Mouse (Mus musculus): ENCODE data around the gene Calhm1. TPM values are rescaled to one million over a fixed set of nuclear protein-coding genes. Genes with fewer than 3 reads are reported as not detected.

The Calhm1 gene
- polyA plus RNA-seq, 1 experiment from 2014 or later = not detected

GRCm38 (mm10) chr19:47178431-47179271 is 34.6 kb upstream of the Calhm1 start, which contains the start of gene Neurl1a:
Gene Neurl1a, plus strand, starts transcription at chr19:47178820.
- WGBS (ENCODE audit: insufficient replicate concordance) = under 1% methylated on average over 58 of the region's 98 CpGs
- ATAC-seq (ENCODE audit: low read depth) = no peak

GRCm38 (mm10) chr19:47178001-47178400 is 33.9 kb upstream of the Calhm1 start:
- Histone ChIP-seq H3K4me2 (ENCODE audit: low read depth, low read length) (peak overlapping the region; percentile 79; the same call in 1 of the 2 replicates), H3K9ac (ENCODE audit: low read depth, low read length) (no peak overlapping the region), H3K36me3 (ENCODE audit: control insufficient read depth, insufficient read depth) (no peaks in the 10 kb centered on the region), H3K4me1 (ENCODE audit: control insufficient read depth, low read depth, low read length) (no peaks in the 10 kb centered on the region; the same call in 1 of the 2 replicates), H3K27ac (ENCODE audit: low read length) (no peak overlapping the region), H3K27me3 (ENCODE audit: control insufficient read depth, insufficient read depth, low read depth, low read length) (peaks cover 40% of the 10 kb centered on the region), H3K9me3 (replicated peaks; ENCODE audit: control insufficient read depth, low read length) (no peaks in the 10 kb centered on the region), H3K4me3 (ENCODE audit: low read depth, low read length) (peak overlapping the region; percentile 56; the same call in 1 of the 2 replicates)
- 17% methylated on average over 10 of the region's 10 CpGs for WGBS (ENCODE audit: insufficient replicate concordance)
- ATAC-seq (ENCODE audit: low read depth) = no peak

More at GRCm38 (mm10) chr19:47178431-47179271, 34.6 kb upstream of the Calhm1 start, which contains the start of gene Neurl1a:
- H3K4me2 ChIP-seq (ENCODE audit: low read depth, low read length) = peak within 1 kb of the TSS; percentile 79
- H3K27ac ChIP-seq (ENCODE audit: low read length) = no peak within 1 kb of the TSS
- no peaks in the 10 kb centered on the region for H3K9me3 ChIP-seq (replicated peaks; ENCODE audit: control insufficient read depth, low read length)
- H3K27me3 ChIP-seq (ENCODE audit: control insufficient read depth, insufficient read depth, low read depth, low read length) = peaks cover 40% of the 10 kb centered on the region
- H3K9ac ChIP-seq (ENCODE audit: low read depth, low read length) = no peak within 1 kb of the TSS
- H3K36me3 ChIP-seq (ENCODE audit: control insufficient read depth, insufficient read depth) = no peaks in the 10 kb centered on the region
- H3K4me1 ChIP-seq (ENCODE audit: control insufficient read depth, low read depth, low read length) = no peaks in the 10 kb centered on the region; the same call in 1 of the 2 replicates
- peak within 1 kb of the TSS; percentile 56 for H3K4me3 ChIP-seq (ENCODE audit: low read depth, low read length)

- Histone ChIP-seq H3K9ac (ENCODE audit: low read depth, low read length) (no peak overlapping the region), H3K4me3 (ENCODE audit: low read depth, low read length) (no peak overlapping the region), H3K27ac (ENCODE audit: low read length) (no peak overlapping the region), H3K4me1 (ENCODE audit: control insufficient read depth, low read depth, low read length) (no peaks in the 10 kb centered on the region; the same call in 1 of the 2 replicates), H3K9me3 (replicated peaks; ENCODE audit: control insufficient read depth, low read length) (no peaks in the 10 kb centered on the region), H3K36me3 (ENCODE audit: control insufficient read depth, insufficient read depth) (no peaks in the 10 kb centered on the region), H3K27me3 (ENCODE audit: control insufficient read depth, insufficient read depth, low read depth, low read length) (peaks cover 40% of the 10 kb centered on the region), H3K4me2 (ENCODE audit: low read depth, low read length) (no peak overlapping the region)
- ATAC-seq (ENCODE audit: low read depth) = no peak
- WGBS (ENCODE audit: insufficient replicate concordance) = 55% methylated on average over 2 of the region's 2 CpGs
Measured at GRCm38 (mm10) chr19:47176916-47177505, 33.0 kb upstream of the Calhm1 start.

DNA sequence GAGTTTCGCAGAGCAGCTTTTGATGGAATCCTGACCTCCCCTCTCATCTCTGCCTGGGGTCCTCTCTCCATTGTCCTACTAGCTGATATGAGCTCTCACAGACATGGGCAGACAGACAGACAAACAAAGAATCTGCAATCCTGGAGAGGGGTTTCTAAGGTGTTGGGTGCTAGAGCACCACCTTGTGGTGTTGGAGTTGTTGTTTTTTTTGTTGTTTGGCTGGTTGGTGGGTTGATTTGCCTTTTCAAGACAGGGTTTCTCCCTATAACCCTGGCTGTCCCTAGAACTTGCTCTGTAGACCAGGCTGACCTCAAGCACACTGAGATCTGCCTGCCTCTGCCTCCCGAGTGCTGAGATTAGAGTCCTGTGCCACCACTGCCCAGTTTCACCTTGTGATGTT is 31.4 kb upstream of the Calhm1 start:
- Histone ChIP-seq H3K9me3 (replicated peaks; ENCODE audit: control insufficient read depth, low read length) (no peaks in the 10 kb centered on the region), H3K9ac (ENCODE audit: low read depth, low read length) (no peak overlapping the region), H3K4me1 (ENCODE audit: control insufficient read depth, low read depth, low read length) (no peaks in the 10 kb centered on the region; the same call in 1 of the 2 replicates), H3K36me3 (ENCODE audit: control insufficient read depth, insufficient read depth) (no peaks in the 10 kb centered on the region), H3K4me2 (ENCODE audit: low read depth, low read length) (no peak overlapping the region), H3K27ac (ENCODE audit: low read length) (no peak overlapping the region), H3K4me3 (ENCODE audit: low read depth, low read length) (no peak overlapping the region), H3K27me3 (ENCODE audit: control insufficient read depth, insufficient read depth, low read depth, low read length) (peaks cover 34% of the 10 kb centered on the region)
- WGBS (ENCODE audit: insufficient replicate concordance) = 42% methylated on average over 2 of the region's 2 CpGs
- ATAC-seq (ENCODE audit: low read depth) = no peak

GRCm38 (mm10) chr19:47174515-47174914 is 30.5 kb upstream of the Calhm1 start:
- H3K27me3 ChIP-seq (ENCODE audit: control insufficient read depth, insufficient read depth, low read depth, low read length) = peaks cover 24% of the 10 kb centered on the region
- H3K4me1 ChIP-seq (ENCODE audit: control insufficient read depth, low read depth, low read length) = no peaks in the 10 kb centered on the region; the same call in 1 of the 2 replicates
- 40% methylated on average over 3 of the region's 3 CpGs for WGBS (ENCODE audit: insufficient replicate concordance)

DNA sequence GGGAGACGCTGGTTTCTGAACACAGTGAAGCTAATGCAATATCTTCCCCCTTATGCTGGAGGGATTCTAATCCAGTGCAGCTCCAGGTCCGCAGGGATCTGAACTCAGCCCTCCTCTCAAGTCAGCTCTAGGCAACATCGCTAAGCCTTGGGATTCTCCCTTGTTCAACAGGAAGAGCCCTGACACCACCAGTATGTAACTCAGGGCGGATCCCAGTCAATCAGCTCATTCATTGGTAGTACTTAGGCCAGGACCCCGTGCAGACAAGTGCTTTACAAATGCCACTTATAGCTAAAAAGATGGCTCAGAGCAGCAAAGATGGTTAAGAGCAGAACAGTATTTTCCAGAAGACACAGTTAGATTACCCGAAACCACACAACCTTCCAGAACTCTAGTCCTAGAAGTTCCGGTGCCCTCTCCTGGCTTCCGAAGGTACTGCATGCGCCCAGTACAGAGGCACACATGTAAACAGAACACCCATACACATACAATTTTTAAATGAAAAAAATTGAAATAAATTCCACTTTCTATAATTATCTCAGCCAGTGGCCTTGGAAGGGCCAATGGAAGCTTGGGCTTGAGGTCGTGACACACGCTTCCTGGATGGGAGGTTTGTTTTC is 24.8 kb upstream of the Calhm1 start:
- H3K4me1 ChIP-seq (ENCODE audit: control insufficient read depth, low read depth, low read length) = no peaks in the 10 kb centered on the region
- peak; percentile 21; the same call in 1 of the 2 replicates for ATAC-seq (ENCODE audit: low read depth)
- no peaks in the 10 kb centered on the region for H3K27me3 ChIP-seq (ENCODE audit: control insufficient read depth, insufficient read depth, low read depth, low read length)
- H3K4me3 ChIP-seq (ENCODE audit: low read depth, low read length) = peak overlapping the region; percentile 22
- whole genome bisulfite sequencing (ENCODE audit: insufficient replicate concordance) = 17% methylated on average over 11 of the region's 11 CpGs
- no peaks in the 10 kb centered on the region for H3K9me3 ChIP-seq (replicated peaks; ENCODE audit: control insufficient read depth, low read length)
- no peak overlapping the region for H3K9ac ChIP-seq (ENCODE audit: low read depth, low read length)
- no peaks in the 10 kb centered on the region for H3K36me3 ChIP-seq (ENCODE audit: control insufficient read depth, insufficient read depth)
- no peak overlapping the region for H3K27ac ChIP-seq (ENCODE audit: low read length)
- peak overlapping the region; percentile 29 for H3K4me2 ChIP-seq (ENCODE audit: low read depth, low read length)

More at GRCm38 (mm10) chr19:47174515-47174914, 30.5 kb upstream of the Calhm1 start:
- Histone ChIP-seq H3K9me3 (replicated peaks; ENCODE audit: control insufficient read depth, low read length) (no peaks in the 10 kb centered on the region), H3K4me2 (ENCODE audit: low read depth, low read length) (no peak overlapping the region), H3K9ac (ENCODE audit: low read depth, low read length) (no peak overlapping the region), H3K4me3 (ENCODE audit: low read depth, low read length) (no peak overlapping the region), H3K36me3 (ENCODE audit: control insufficient read depth, insufficient read depth) (no peaks in the 10 kb centered on the region), H3K27ac (ENCODE audit: low read length) (no peak overlapping the region)
- no peak for ATAC-seq (ENCODE audit: low read depth)

- Histone ChIP-seq H3K4me3 (ENCODE audit: low read depth, low read length) (peak overlapping the region; percentile 22), H3K9me3 (replicated peaks; ENCODE audit: control insufficient read depth, low read length) (no peaks in the 10 kb centered on the region), H3K4me2 (ENCODE audit: low read depth, low read length) (peak overlapping the region; percentile 29), H3K4me1 (ENCODE audit: control insufficient read depth, low read depth, low read length) (no peaks in the 10 kb centered on the region), H3K9ac (ENCODE audit: low read depth, low read length) (no peak overlapping the region), H3K36me3 (ENCODE audit: control insufficient read depth, insufficient read depth) (no peaks in the 10 kb centered on the region), H3K27me3 (ENCODE audit: control insufficient read depth, insufficient read depth, low read depth, low read length) (no peaks in the 10 kb centered on the region), H3K27ac (ENCODE audit: low read length) (no peak overlapping the region)
- no peak for ATAC-seq (ENCODE audit: low read depth)
- 7% methylated on average over 13 of the region's 13 CpGs for WGBS (ENCODE audit: insufficient replicate concordance)
Measured at GRCm38 (mm10) chr19:47168223-47168622, 24.2 kb upstream of the Calhm1 start.

DNA sequence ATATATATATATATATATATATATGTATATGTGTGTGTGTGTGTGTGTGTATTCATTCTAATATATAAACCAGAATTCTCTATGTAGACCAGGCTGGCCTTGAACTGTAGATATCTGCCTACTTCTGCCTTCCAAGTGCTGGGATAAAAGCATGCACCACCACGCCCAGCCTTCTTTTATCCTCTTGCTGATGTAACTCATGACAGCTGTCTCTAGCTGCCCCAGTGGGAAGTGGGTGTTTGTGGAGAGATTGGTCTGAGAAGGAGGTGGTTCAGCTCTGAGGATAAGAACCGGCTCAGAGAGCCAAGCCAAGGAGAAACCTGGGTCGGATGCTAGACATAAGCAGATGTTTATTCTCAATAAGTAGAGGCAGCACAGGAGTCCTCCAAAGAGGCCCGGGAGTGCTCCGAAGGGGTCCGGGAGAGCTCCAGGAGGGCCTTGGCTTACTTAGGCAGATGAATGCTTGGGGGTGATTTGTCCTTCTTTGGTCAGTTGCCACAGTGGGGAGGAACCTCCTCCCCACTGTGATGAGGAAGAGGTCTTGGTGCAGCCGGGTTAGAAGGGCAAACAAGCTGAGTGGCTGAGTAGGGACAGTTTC is 23.7 kb upstream of the Calhm1 start:
- Histone ChIP-seq H3K4me1 (ENCODE audit: control insufficient read depth, low read depth, low read length) (no peaks in the 10 kb centered on the region), H3K4me2 (ENCODE audit: low read depth, low read length) (no peak overlapping the region)

More for the DNA sequence above, 23.7 kb upstream of the Calhm1 start:
- Histone ChIP-seq H3K27me3 (ENCODE audit: control insufficient read depth, insufficient read depth, low read depth, low read length) (no peaks in the 10 kb centered on the region), H3K9ac (ENCODE audit: low read depth, low read length) (no peak overlapping the region), H3K36me3 (ENCODE audit: control insufficient read depth, insufficient read depth) (no peaks in the 10 kb centered on the region), H3K9me3 (replicated peaks; ENCODE audit: control insufficient read depth, low read length) (no peaks in the 10 kb centered on the region), H3K27ac (ENCODE audit: low read length) (no peak overlapping the region), H3K4me3 (ENCODE audit: low read depth, low read length) (no peak overlapping the region)
- ATAC-seq (ENCODE audit: low read depth) = no peak
- WGBS (ENCODE audit: insufficient replicate concordance) = 50% methylated on average over 7 of the region's 7 CpGs

All from liver, embryonic 16.5 days (tissue).